8 mouse cellular contexts compared by ENCODE assay signal in genomic region chr11:62549782-62550181, GRCm38 (mm10). TPM values are rescaled to one million over a fixed set of nuclear protein-coding genes. Genes with fewer than 3 reads are reported as not detected.
DNase-seq lines count a peak whose midpoint lies in the region; ATAC-seq and TF ChIP-seq lines count a peak whose summit lies in the region.

No protein-coding gene starts in this region.

- peaks cover 8% of the 10 kb centered on the region; the same call in 1 of the 2 replicates for H3K36me3 ChIP-seq in forebrain, embryonic 11.5 days (ENCODE audit: control insufficient read depth, insufficient read depth, low read length)
- H3K36me3 ChIP-seq in lung, embryonic 14.5 days (ENCODE audit: insufficient read depth) = peaks cover 20% of the 10 kb centered on the region

- intact Hi-C loops in heart, postnatal 25 days (cut with DNase I) = loop anchor here (2.0 to 10.0 kb wide), 3 partner anchors 53 to 615 kb away; partner anchors contain the start of genes Akap10, Ncor1 and Pigl

- no peaks in the 10 kb centered on the region for H3K9me3 ChIP-seq in forebrain, embryonic 11.5 days (ENCODE audit: control insufficient read depth, low read length)
- no peaks in the 10 kb centered on the region for H3K9me3 ChIP-seq in lung, embryonic 14.5 days (ENCODE audit: low read depth, low read length)

- no peaks in the 10 kb centered on the region for H3K27me3 ChIP-seq in forebrain, embryonic 11.5 days (ENCODE audit: control insufficient read depth, insufficient read depth, low read length)
- H3K27me3 ChIP-seq in lung, embryonic 14.5 days (ENCODE audit: insufficient read depth, low read length) = no peaks in the 10 kb centered on the region

- peak; percentile 77 for DNase-seq in MN1 (ENCODE audit: low spot score)
- peak; percentile 24 for DNase-seq in brain, embryonic 18.5 days (ENCODE audit: low read depth, low spot score)
- no peak for DNase-seq in forebrain, embryonic 11.5 days (ENCODE audit: low spot score)
- DNase-seq in heart, postnatal 25 days (ENCODE audit: low spot score) = peak; percentile 53
- peak; percentile 71 for DNase-seq in layer of hippocampus, adult 11-12 months (ENCODE audit: low spot score)
- DNase-seq in lung, embryonic 14.5 days = peak; percentile 81
- DNase-seq in ovary, postnatal 10 days (ENCODE audit: low spot score) = peak; percentile 26

- peak overlapping the region; percentile 99 for H3K9ac ChIP-seq in forebrain, embryonic 11.5 days (ENCODE audit: low read length)
- H3K9ac ChIP-seq in lung, embryonic 14.5 days = peak overlapping the region; percentile 79

- 38% methylated on average over 5 of the region's 5 CpGs for WGBS in forebrain, embryonic 11.5 days
- WGBS in lung, embryonic 14.5 days = 7% methylated on average over 5 of the region's 5 CpGs

- peaks cover 10% of the 10 kb centered on the region; the same call in 1 of the 2 replicates for H3K4me1 ChIP-seq in forebrain, embryonic 11.5 days (replicated peaks; ENCODE audit: control insufficient read depth, insufficient read depth, low read length)
- H3K4me1 ChIP-seq in lung, embryonic 14.5 days (ENCODE audit: insufficient read depth) = peaks cover 21% of the 10 kb centered on the region; the same call in 1 of the 2 replicates

- ATAC-seq in forebrain, embryonic 11.5 days (replicated peaks; ENCODE audit: low FRiP score) = no peak
- no peak for ATAC-seq in lung, embryonic 14.5 days (ENCODE audit: insufficient read depth)
- no peak for ATAC-seq in activated CD4-positive, CD25-positive, alpha-beta regulatory T cell, adult 4 months

- peak overlapping the region; percentile 84 for H3K4me2 ChIP-seq in forebrain, embryonic 11.5 days (ENCODE audit: low read depth, low read length, severe bottlenecking)
- peak overlapping the region; percentile 70 for H3K4me2 ChIP-seq in lung, embryonic 14.5 days

- peak overlapping the region; percentile 74 for H3K4me3 ChIP-seq in forebrain, embryonic 11.5 days (ENCODE audit: low read depth, low read length)
- H3K4me3 ChIP-seq in lung, embryonic 14.5 days (ENCODE audit: low read depth, low read length) = peak overlapping the region; percentile 69

- no peak for TF ChIP-seq CTCF in lung, embryonic 14.5 days (IDR thresholded peaks at IDR 0.05; ENCODE audit: low read depth)

- H3K27ac ChIP-seq in forebrain, embryonic 11.5 days (ENCODE audit: low read depth, low read length) = peak overlapping the region; percentile 94; the same call in 1 of the 2 replicates
- peak overlapping the region; percentile 95 for H3K27ac ChIP-seq in lung, embryonic 14.5 days (ENCODE audit: low read depth)

RNA-seq across cellular contexts. Expression of gene Ubb, which starts 1.2 kb away (rescaled TPM):
- 3,283 and 3,484 TPM in 2 replicates for polyA plus RNA-seq in forebrain, embryonic 11.5 days (2014; fragmentation: Nextera tagmentation; extraction: Ambion mirVana)
- total RNA-seq in heart, postnatal 25 days (2021) = 100 to 1,000 TPM; 561 to 624 TPM
- 2,928 and 2,952 TPM in 2 replicates for polyA plus RNA-seq in lung, embryonic 14.5 days (2014; fragmentation: Nextera tagmentation; extraction: Ambion mirVana)
- polyA plus RNA-seq in activated CD4-positive, CD25-positive, alpha-beta regulatory T cell, adult 4 months (2017; shearing (Covaris generic)) = 1,000 to 10,000 TPM; 5,033 to 6,460 TPM

RNA-seq across cellular contexts. Expression of gene Cenpv, which starts 10.7 kb away (rescaled TPM):
- 61.5 and 79.6 TPM in 2 replicates for polyA plus RNA-seq in forebrain, embryonic 11.5 days (2014; fragmentation: Nextera tagmentation; extraction: Ambion mirVana)
- total RNA-seq in heart, postnatal 25 days (2021) = 10 to 100 TPM; 22.5 to 26.4 TPM
- polyA plus RNA-seq in lung, embryonic 14.5 days (2014; fragmentation: Nextera tagmentation; extraction: Ambion mirVana) = 18.2 and 18.9 TPM in 2 replicates
- polyA plus RNA-seq in activated CD4-positive, CD25-positive, alpha-beta regulatory T cell, adult 4 months (2017; shearing (Covaris generic)) = 1 to 10 TPM in 1 of 2 experiments, not detected in 1; 2.4 TPM

RNA-seq across cellular contexts. Expression of gene Trpv2, which starts 24.5 kb away (rescaled TPM):
- polyA plus RNA-seq in forebrain, embryonic 11.5 days (2014; fragmentation: Nextera tagmentation; extraction: Ambion mirVana) = 3.0 and 3.1 TPM in 2 replicates
- 1 to 10 TPM; 2.4 to 3.3 TPM for total RNA-seq in heart, postnatal 25 days (2021)
- 3.9 and 4.2 TPM in 2 replicates for polyA plus RNA-seq in lung, embryonic 14.5 days (2014; fragmentation: Nextera tagmentation; extraction: Ambion mirVana)
- polyA plus RNA-seq in activated CD4-positive, CD25-positive, alpha-beta regulatory T cell, adult 4 months (2017; shearing (Covaris generic)) = 10 to 100 TPM; 76.8 to 79.0 TPM

Comparison
In these comparisons a context has a peak if more than half of its experiments do, and no peak if none do; other contexts are left out.
1. RNA of gene Trpv2, which starts 24.5 kb away (polyA plus RNA-seq): 76.8 to 79.0 TPM in activated CD4-positive, CD25-positive, alpha-beta regulatory T cell, adult 4 months; 3.9 to 4.2 TPM in lung, embryonic 14.5 days and 3.0 to 3.1 TPM in forebrain, embryonic 11.5 days; every median in the first group is over 10 times any median in the second.